Mouse (Mus musculus): Measurements from ENCODE around the gene Ralgapa1. TPM values are rescaled to one million over a fixed set of nuclear protein-coding genes. Genes with fewer than 3 reads are reported as not detected.

Gene Ralgapa1
- polyA plus RNA-seq (2014; fragmentation: Nextera tagmentation; extraction: Ambion mirVana): 34.7 and 37.0 TPM in 2 replicates

GRCm38 (mm10) chr12:55820661-55821314, at the start of gene Ralgapa1:
Gene Ralgapa1, minus strand, starts transcription at chr12:55821167.
- DNase-seq: peak; percentile 96
- Histone ChIP-seq H3K9me3 (ENCODE audit: control insufficient read depth, low read length) (no peaks in the 10 kb centered on the region), H3K27me3 (ENCODE audit: control insufficient read depth, insufficient read depth, low read length) (no peaks in the 10 kb centered on the region), H3K27ac (replicated peaks; ENCODE audit: low read depth, low read length) (peak within 1 kb of the TSS; percentile 96), H3K9ac (replicated peaks; ENCODE audit: low read length) (peak within 1 kb of the TSS; percentile 91), H3K4me1 (ENCODE audit: control insufficient read depth, insufficient read depth, low read length) (peaks cover 15% of the 10 kb centered on the region; the same call in 1 of the 2 replicates), H3K4me3 (replicated peaks; ENCODE audit: low read depth, low read length) (peak within 1 kb of the TSS; percentile 92), H3K36me3 (ENCODE audit: control insufficient read depth, insufficient read depth, low read length) (no peaks in the 10 kb centered on the region), H3K4me2 (ENCODE audit: low read length) (peak within 1 kb of the TSS; percentile 61)
- ATAC-seq (ENCODE audit: low FRiP score, low TSS enrichment): peak; percentile 95
- WGBS: under 1% methylated on average over 71 of the region's 78 CpGs

GRCm38 (mm10) chr12:55869622-55870322, 48.8 kb upstream of the Ralgapa1 start:
- ATAC-seq (ENCODE audit: low FRiP score, low TSS enrichment) (no peak), DNase-seq (no peak)
- Histone ChIP-seq H3K4me2 (ENCODE audit: low read length) (no peak overlapping the region), H3K9me3 (ENCODE audit: control insufficient read depth, low read length) (no peaks in the 10 kb centered on the region), H3K4me1 (ENCODE audit: control insufficient read depth, insufficient read depth, low read length) (no peaks in the 10 kb centered on the region), H3K9ac (replicated peaks; ENCODE audit: low read length) (no peak overlapping the region), H3K36me3 (ENCODE audit: control insufficient read depth, insufficient read depth, low read length) (peaks cover 53% of the 10 kb centered on the region), H3K4me3 (replicated peaks; ENCODE audit: low read depth, low read length) (no peak overlapping the region), H3K27ac (replicated peaks; ENCODE audit: low read depth, low read length) (no peak overlapping the region), H3K27me3 (ENCODE audit: control insufficient read depth, insufficient read depth, low read length) (no peaks in the 10 kb centered on the region)
- 94% methylated on average over 5 of the region's 5 CpGs for WGBS

DNA sequence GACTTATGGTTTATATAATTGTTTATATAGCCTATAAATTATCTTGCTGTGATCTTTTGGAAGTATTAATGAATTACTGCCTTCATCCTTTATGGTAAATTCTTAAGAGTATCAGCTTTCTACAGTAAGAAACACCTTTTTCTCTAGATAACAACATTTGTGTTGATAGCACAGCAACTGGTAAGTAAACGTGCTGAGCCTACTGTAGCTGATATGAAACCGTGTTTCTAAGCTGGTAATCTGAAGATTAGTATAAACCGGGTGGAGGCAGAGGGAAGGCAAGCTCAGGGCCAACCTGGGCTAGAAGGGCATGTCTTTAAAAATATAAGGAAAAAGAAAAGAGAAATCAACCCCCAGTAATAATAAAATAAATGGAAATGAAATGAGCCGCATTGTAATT, 46.8 kb upstream of the Ralgapa1 start:
- no peaks in the 10 kb centered on the region for H3K4me1 ChIP-seq (ENCODE audit: control insufficient read depth, insufficient read depth, low read length)
- H3K4me3 ChIP-seq (replicated peaks; ENCODE audit: low read depth, low read length): no peak overlapping the region
- no peaks in the 10 kb centered on the region for H3K9me3 ChIP-seq (ENCODE audit: control insufficient read depth, low read length)
- H3K27me3 ChIP-seq (ENCODE audit: control insufficient read depth, insufficient read depth, low read length): no peaks in the 10 kb centered on the region
- peaks cover 60% of the 10 kb centered on the region for H3K36me3 ChIP-seq (ENCODE audit: control insufficient read depth, insufficient read depth, low read length)
- no peak overlapping the region for H3K4me2 ChIP-seq (ENCODE audit: low read length)
- ATAC-seq (ENCODE audit: low FRiP score, low TSS enrichment): no peak
- no peak for DNase-seq
- no peak overlapping the region for H3K9ac ChIP-seq (replicated peaks; ENCODE audit: low read length)
- H3K27ac ChIP-seq (replicated peaks; ENCODE audit: low read depth, low read length): no peak overlapping the region
- 98% methylated on average over 4 of the region's 4 CpGs for WGBS

DNA sequence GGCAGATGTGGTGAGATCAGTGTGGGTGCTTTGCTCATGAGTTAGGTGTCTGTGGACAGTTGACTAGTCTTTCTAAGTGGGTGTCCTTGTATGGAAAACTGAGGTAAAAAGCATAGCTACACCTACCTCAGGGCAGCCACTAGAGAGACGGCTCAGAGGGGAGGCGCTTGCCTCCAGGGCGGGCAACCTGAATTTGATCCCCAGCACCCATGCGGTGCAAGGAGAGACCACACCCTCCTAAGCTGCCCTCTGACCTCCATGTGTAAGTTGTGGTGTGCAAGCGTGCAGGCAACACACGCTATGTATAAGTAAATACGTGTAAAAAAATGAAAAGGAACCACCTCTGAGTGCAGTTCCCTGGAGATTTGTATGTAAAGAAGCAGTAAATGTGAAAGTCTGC, 39.7 kb upstream of the Ralgapa1 start:
- WGBS: 91% methylated on average over 7 of the region's 7 CpGs
- H3K9ac ChIP-seq (replicated peaks; ENCODE audit: low read length): no peak overlapping the region
- H3K9me3 ChIP-seq (ENCODE audit: control insufficient read depth, low read length): peaks cover 6% of the 10 kb centered on the region; the same call in 1 of the 2 replicates
- H3K36me3 ChIP-seq (ENCODE audit: control insufficient read depth, insufficient read depth, low read length): peaks cover 58% of the 10 kb centered on the region
- no peak for ATAC-seq (ENCODE audit: low FRiP score, low TSS enrichment)
- no peak for DNase-seq
- no peak overlapping the region for H3K27ac ChIP-seq (replicated peaks; ENCODE audit: low read depth, low read length)
- H3K4me3 ChIP-seq (replicated peaks; ENCODE audit: low read depth, low read length): no peak overlapping the region
- H3K4me1 ChIP-seq (ENCODE audit: control insufficient read depth, insufficient read depth, low read length): no peaks in the 10 kb centered on the region
- no peak overlapping the region for H3K4me2 ChIP-seq (ENCODE audit: low read length)
- no peaks in the 10 kb centered on the region for H3K27me3 ChIP-seq (ENCODE audit: control insufficient read depth, insufficient read depth, low read length)

GRCm38 (mm10) chr12:55859409-55860349, 38.7 kb upstream of the Ralgapa1 start:
- Histone ChIP-seq H3K9me3 (ENCODE audit: control insufficient read depth, low read length) (peaks cover 6% of the 10 kb centered on the region; the same call in 1 of the 2 replicates), H3K27me3 (ENCODE audit: control insufficient read depth, insufficient read depth, low read length) (no peaks in the 10 kb centered on the region), H3K9ac (replicated peaks; ENCODE audit: low read length) (no peak overlapping the region), H3K4me1 (ENCODE audit: control insufficient read depth, insufficient read depth, low read length) (no peaks in the 10 kb centered on the region), H3K27ac (replicated peaks; ENCODE audit: low read depth, low read length) (no peak overlapping the region), H3K36me3 (ENCODE audit: control insufficient read depth, insufficient read depth, low read length) (peaks cover 54% of the 10 kb centered on the region), H3K4me3 (replicated peaks; ENCODE audit: low read depth, low read length) (no peak overlapping the region), H3K4me2 (ENCODE audit: low read length) (no peak overlapping the region)
- no peak for ATAC-seq (ENCODE audit: low FRiP score, low TSS enrichment)
- WGBS: 96% methylated on average over 17 of the region's 17 CpGs
- no peak for DNase-seq

DNA sequence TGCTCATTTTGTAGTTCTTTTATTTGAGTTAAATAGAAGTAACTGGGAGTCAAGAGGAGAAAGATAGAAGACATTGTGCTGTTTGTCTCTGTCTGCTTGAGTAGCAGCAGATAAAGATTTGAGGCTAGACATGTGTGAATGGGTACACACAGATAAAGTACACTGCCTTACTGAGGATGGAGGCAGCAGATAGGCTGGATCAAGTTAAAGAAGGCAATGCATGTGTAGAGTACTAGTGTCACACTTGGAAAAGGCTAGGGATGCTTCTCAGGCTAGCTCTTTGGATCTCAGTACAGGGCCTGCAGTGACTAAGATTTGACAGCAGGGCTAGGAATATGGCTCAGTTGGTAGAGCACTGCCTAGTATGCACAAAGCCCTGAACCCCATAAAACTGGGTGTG, 29.7 kb upstream of the Ralgapa1 start:
- Histone ChIP-seq H3K27me3 (ENCODE audit: control insufficient read depth, insufficient read depth, low read length) (no peaks in the 10 kb centered on the region), H3K4me2 (ENCODE audit: low read length) (no peak overlapping the region), H3K9me3 (ENCODE audit: control insufficient read depth, low read length) (0 out of 2 replicates have a peak, but pooled peaks cover 7% of the 10 kb centered on the region), H3K9ac (replicated peaks; ENCODE audit: low read length) (no peak overlapping the region), H3K4me3 (replicated peaks; ENCODE audit: low read depth, low read length) (no peak overlapping the region), H3K27ac (replicated peaks; ENCODE audit: low read depth, low read length) (no peak overlapping the region), H3K4me1 (ENCODE audit: control insufficient read depth, insufficient read depth, low read length) (no peaks in the 10 kb centered on the region), H3K36me3 (ENCODE audit: control insufficient read depth, insufficient read depth, low read length) (peaks cover 31% of the 10 kb centered on the region)
- ATAC-seq (ENCODE audit: low FRiP score, low TSS enrichment) (no peak), DNase-seq (no peak)

DNA sequence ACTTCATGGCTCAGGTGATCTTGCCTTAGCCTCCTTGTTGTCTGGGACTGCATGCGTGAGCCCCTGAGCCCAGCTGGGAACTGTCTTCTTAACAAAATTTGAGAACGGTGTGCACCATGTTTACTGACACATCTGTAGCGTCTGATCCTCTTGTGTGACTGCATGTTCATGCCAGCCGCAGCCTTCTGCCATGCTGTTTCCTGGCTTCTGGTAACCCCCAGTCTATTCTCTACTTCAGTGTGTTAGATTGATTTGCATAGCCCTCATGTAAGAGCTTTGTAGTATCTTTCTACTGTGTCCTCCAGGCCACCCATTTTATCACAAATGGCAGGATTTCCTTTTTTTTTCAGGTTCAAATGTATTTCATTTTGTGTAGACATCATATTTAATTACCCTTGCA, 26.9 kb upstream of the Ralgapa1 start:
- Histone ChIP-seq H3K27ac (replicated peaks; ENCODE audit: low read depth, low read length) (no peak overlapping the region), H3K4me3 (replicated peaks; ENCODE audit: low read depth, low read length) (no peak overlapping the region), H3K36me3 (ENCODE audit: control insufficient read depth, insufficient read depth, low read length) (peaks cover 42% of the 10 kb centered on the region), H3K4me2 (ENCODE audit: low read length) (no peak overlapping the region), H3K9me3 (ENCODE audit: control insufficient read depth, low read length) (0 out of 2 replicates have a peak, but pooled peaks cover 7% of the 10 kb centered on the region), H3K27me3 (ENCODE audit: control insufficient read depth, insufficient read depth, low read length) (no peaks in the 10 kb centered on the region), H3K4me1 (ENCODE audit: control insufficient read depth, insufficient read depth, low read length) (no peaks in the 10 kb centered on the region), H3K9ac (replicated peaks; ENCODE audit: low read length) (no peak overlapping the region)
- DNase-seq (no peak), ATAC-seq (ENCODE audit: low FRiP score, low TSS enrichment) (no peak)
- WGBS: 99% methylated on average over 4 of the region's 4 CpGs

- DNase-seq (peak; percentile 69), ATAC-seq (ENCODE audit: low FRiP score, low TSS enrichment) (no peak)
- Histone ChIP-seq H3K4me3 (replicated peaks; ENCODE audit: low read depth, low read length) (no peak overlapping the region), H3K9ac (replicated peaks; ENCODE audit: low read length) (no peak overlapping the region), H3K27me3 (ENCODE audit: control insufficient read depth, insufficient read depth, low read length) (no peaks in the 10 kb centered on the region), H3K9me3 (ENCODE audit: control insufficient read depth, low read length) (0 out of 2 replicates have a peak, but pooled peaks cover 7% of the 10 kb centered on the region), H3K27ac (replicated peaks; ENCODE audit: low read depth, low read length) (no peak overlapping the region), H3K36me3 (ENCODE audit: control insufficient read depth, insufficient read depth, low read length) (peaks cover 44% of the 10 kb centered on the region), H3K4me1 (ENCODE audit: control insufficient read depth, insufficient read depth, low read length) (no peaks in the 10 kb centered on the region), H3K4me2 (ENCODE audit: low read length) (no peak overlapping the region)
- 69% methylated on average over 1 of the region's 1 CpGs for WGBS
These were observed 25.8 kb upstream of the Ralgapa1 start for GRCm38 (mm10) chr12:55846741-55847140.
